Mouse (Mus musculus) frontal cortex, adult (tissue): ENCODE data around the gene Btbd35f21.
"Not testable (repeated sequence)": the region's sequence is repeated elsewhere in the genome, so short reads cannot be mapped to it uniquely, and the experiment has no call there.

Experiments
- ATAC-seq: cut with Nextera tagmentation; 2 replicates; pipeline ENCODE4 v1.9.2; 2017; ENCODE audit warnings: mild to moderate bottlenecking, moderate library complexity, mixed read lengths; ENCODE audit not compliant: low TSS enrichment

Gene Btbd35f21

GRCm38 (mm10) chrX:32725809-32726208 lies at the start of gene Btbd35f21:
Btbd35f21 (plus strand) TSS chrX:32726109.
- not testable (repeated sequence) for ATAC-seq
